Mouse (Mus musculus) hindbrain, postnatal 0 days (tissue): Measurements from ENCODE around the gene Ush1c. TPM values are rescaled to one million over a fixed set of nuclear protein-coding genes. Genes with fewer than 3 reads are reported as not detected.

Experiments
- ATAC-seq: fragments of 200-750 bp; cut with Nextera tagmentation; 2 replicates; pipeline ENCODE4 v1.8.0; 2017; ENCODE audit warnings: mild to moderate bottlenecking, moderate TSS enrichment, moderate library complexity
- DNase-seq: peaks from one replicate; pipeline ENCODE4 v3.0.0-alpha.2; 2015; ENCODE audit warnings: low spot score
- H3K27ac ChIP-seq: fragments of 300-500 bp; sonication (generic); 2 replicates; pipeline ENCODE4 v1.5.1; 2014; ENCODE audit warnings: mild to moderate bottlenecking
- H3K27me3 ChIP-seq: fragments of 300-500 bp; sonication (generic); 2 replicates; pipeline ENCODE4 v1.6.1; 2014; ENCODE audit warnings: low read length, mixed read lengths; ENCODE audit not compliant: insufficient read depth
- H3K36me3 ChIP-seq: fragments of 300-500 bp; sonication (generic); 2 replicates; pipeline ENCODE4 v1.6.1; 2014; ENCODE audit warnings: low read length, mixed read lengths; ENCODE audit not compliant: insufficient read depth
- H3K4me1 ChIP-seq: fragments of 300-500 bp; sonication (generic); 2 replicates; pipeline ENCODE4 v1.6.1; 2014; ENCODE audit warnings: antibody characterized with exemption, low read length, mixed read lengths; ENCODE audit not compliant: insufficient read depth
- H3K4me2 ChIP-seq: fragments of 300-500 bp; sonication (generic); 2 replicates; pipeline ENCODE4 v1.6.1; 2014; ENCODE audit warnings: low read depth, mild to moderate bottlenecking, low read length, moderate library complexity, mixed read lengths
- H3K4me3 ChIP-seq: fragments of 300-500 bp; sonication (generic); 2 replicates; pipeline ENCODE4 v1.5.1; 2014; ENCODE audit warnings: low read length
- H3K9ac ChIP-seq: fragments of 300-500 bp; sonication (generic); replicated peaks from 2 replicates; pipeline ENCODE4 v1.6.1; 2014; ENCODE audit warnings: mild to moderate bottlenecking, low read length, moderate library complexity, mixed read lengths
- H3K9me3 ChIP-seq: fragments of 300-500 bp; sonication (generic); 2 replicates; pipeline ENCODE4 v1.6.1; 2016; ENCODE audit warnings: low read length, mixed read lengths
- CTCF ChIP-seq: IDR thresholded peaks from 2 replicates; pipeline ENCODE4 v1.5.1; 2016; ENCODE audit warnings: antibody characterized with exemption, control low read depth, low read depth
- WGBS: fragments of 180-500 bp; shearing (Covaris S2); extraction: QIAGEN DNeasy Blood & Tissue Kit; methylation state at CpG from one replicate; pipeline ENCODE4 v1.1.7; 2014; 5-methylcytosine and 5-hydroxymethylcytosine counted together
- polyA plus RNA-seq: library from polyadenylated mRNA; unstranded; fragments of >200 nt; fragmentation: Nextera tagmentation; extraction: Ambion mirVana; gene quantifications from 2 replicates; pipeline ENCODE4 v1.2.1, GENCODE M21; 2015
- total RNA-seq: library from RNA; depleted of rRNA; stranded (reverse); fragments of >200 nt; gene quantifications from 2 replicates; pipeline ENCODE4 v1.2.3, GENCODE M21; 2014

Gene Ush1c
- total and polyA plus RNA-seq, 2 experiments from 2014 or later = 1.5 to 1.7 TPM

- peak; percentile 90 for TF ChIP-seq CTCF
- 0 out of 2 replicates have a peak, but pooled peaks have one; percentile 52 for ATAC-seq
Measured at GRCm38 (mm10) chr7:46279946-46280345, 41.6 kb upstream of the Ush1c start.

GRCm38 (mm10) chr7:46276156-46276555 is 37.9 kb upstream of the Ush1c start:
- no peak for TF ChIP-seq CTCF
- WGBS = 79% methylated on average over 5 of the region's 5 CpGs

More at GRCm38 (mm10) chr7:46279946-46280345, 41.6 kb upstream of the Ush1c start:
- H3K4me3 ChIP-seq = no peak overlapping the region
- H3K4me2 ChIP-seq = no peak overlapping the region
- no peaks in the 10 kb centered on the region for H3K27me3 ChIP-seq
- 15% methylated on average over 6 of the region's 6 CpGs for WGBS
- no peaks in the 10 kb centered on the region for H3K36me3 ChIP-seq
- no peak overlapping the region for H3K9ac ChIP-seq
- no peaks in the 10 kb centered on the region for H3K4me1 ChIP-seq
- no peaks in the 10 kb centered on the region for H3K9me3 ChIP-seq
- peak; percentile 91 for DNase-seq
- no peak overlapping the region for H3K27ac ChIP-seq

GRCm38 (mm10) chr7:46251841-46252240 is 13.5 kb upstream of the Ush1c start:
- no peak overlapping the region for H3K27ac ChIP-seq
- no peaks in the 10 kb centered on the region for H3K4me1 ChIP-seq
- ATAC-seq = no peak
- no peak overlapping the region for H3K4me3 ChIP-seq
- H3K27me3 ChIP-seq = no peaks in the 10 kb centered on the region
- H3K36me3 ChIP-seq = no peaks in the 10 kb centered on the region
- WGBS = 84% methylated on average over 4 of the region's 4 CpGs
- no peaks in the 10 kb centered on the region for H3K9me3 ChIP-seq
- no peak overlapping the region for H3K9ac ChIP-seq
- no peak overlapping the region for H3K4me2 ChIP-seq
- no peak for DNase-seq
- peak; percentile 39 for TF ChIP-seq CTCF

More at GRCm38 (mm10) chr7:46276156-46276555, 37.9 kb upstream of the Ush1c start:
- Histone ChIP-seq H3K9ac (no peak overlapping the region), H3K9me3 (no peaks in the 10 kb centered on the region), H3K27me3 (no peaks in the 10 kb centered on the region), H3K4me3 (no peak overlapping the region), H3K4me2 (no peak overlapping the region), H3K4me1 (no peaks in the 10 kb centered on the region), H3K27ac (no peak overlapping the region), H3K36me3 (no peaks in the 10 kb centered on the region)
- ATAC-seq (no peak), DNase-seq (no peak)

- ATAC-seq = no peak
- no peaks in the 10 kb centered on the region for H3K27me3 ChIP-seq
- no peak for DNase-seq
- H3K4me2 ChIP-seq = no peak overlapping the region
- H3K9me3 ChIP-seq = no peaks in the 10 kb centered on the region
- WGBS = 93% methylated on average over 3 of the region's 3 CpGs
- H3K4me1 ChIP-seq = no peaks in the 10 kb centered on the region
- no peak overlapping the region for H3K9ac ChIP-seq
- TF ChIP-seq CTCF = no peak
- no peaks in the 10 kb centered on the region for H3K36me3 ChIP-seq
- no peak overlapping the region for H3K27ac ChIP-seq
- H3K4me3 ChIP-seq = no peak overlapping the region
Measured at GRCm38 (mm10) chr7:46247606-46248005, 9.3 kb upstream of the Ush1c start.

- Histone ChIP-seq H3K4me1 (no peaks in the 10 kb centered on the region), H3K9me3 (no peaks in the 10 kb centered on the region), H3K27me3 (no peaks in the 10 kb centered on the region), H3K36me3 (no peaks in the 10 kb centered on the region), H3K4me2 (no peak overlapping the region), H3K9ac (no peak overlapping the region), H3K27ac (no peak overlapping the region), H3K4me3 (no peak overlapping the region)
- TF ChIP-seq CTCF = 0 out of 2 replicates have a peak, but pooled peaks have one; percentile 10
- DNase-seq (no peak), ATAC-seq (no peak)
Measured at GRCm38 (mm10) chr7:46246876-46247275, 8.6 kb upstream of the Ush1c start.

GRCm38 (mm10) chr7:46240696-46241095 is 2.4 kb upstream of the Ush1c start, which contains the start of gene Otog:
Otog (plus strand) TSS chr7:46240987.
- Histone ChIP-seq H3K27me3 (no peaks in the 10 kb centered on the region), H3K27ac (no peak within 1 kb of the TSS), H3K4me2 (no peak within 1 kb of the TSS), H3K9ac (no peak within 1 kb of the TSS), H3K9me3 (no peaks in the 10 kb centered on the region), H3K36me3 (no peaks in the 10 kb centered on the region), H3K4me3 (no peak within 1 kb of the TSS), H3K4me1 (peaks cover 10% of the 10 kb centered on the region; the same call in 1 of the 2 replicates)
- no peak for TF ChIP-seq CTCF
- 34% methylated on average over 2 of the region's 2 CpGs for WGBS
- ATAC-seq = no peak
- DNase-seq = no peak

GRCm38 (mm10) chr7:46240091-46240490 is 1.8 kb upstream of the Ush1c start:
- Histone ChIP-seq H3K9me3 (no peaks in the 10 kb centered on the region), H3K4me1 (peaks cover 12% of the 10 kb centered on the region; the same call in 1 of the 2 replicates), H3K36me3 (no peaks in the 10 kb centered on the region), H3K9ac (no peak overlapping the region), H3K4me2 (no peak overlapping the region), H3K4me3 (no peak overlapping the region), H3K27me3 (no peaks in the 10 kb centered on the region), H3K27ac (no peak overlapping the region)
- WGBS = 68% methylated on average over 4 of the region's 4 CpGs
- no peak for ATAC-seq
- TF ChIP-seq CTCF = no peak
- no peak for DNase-seq
